Mouse (Mus musculus): ENCODE data around the gene Gramd1b. TPM values are rescaled to one million over a fixed set of nuclear protein-coding genes. Genes with fewer than 3 reads are reported as not detected.
A peak's percentile ranks its signal among the peaks of the same experiment; 100 is the strongest.

Gramd1b gene
- total and polyA plus RNA-seq, 2 experiments from 2014 or later = 18.0 to 48.6 TPM

DNA sequence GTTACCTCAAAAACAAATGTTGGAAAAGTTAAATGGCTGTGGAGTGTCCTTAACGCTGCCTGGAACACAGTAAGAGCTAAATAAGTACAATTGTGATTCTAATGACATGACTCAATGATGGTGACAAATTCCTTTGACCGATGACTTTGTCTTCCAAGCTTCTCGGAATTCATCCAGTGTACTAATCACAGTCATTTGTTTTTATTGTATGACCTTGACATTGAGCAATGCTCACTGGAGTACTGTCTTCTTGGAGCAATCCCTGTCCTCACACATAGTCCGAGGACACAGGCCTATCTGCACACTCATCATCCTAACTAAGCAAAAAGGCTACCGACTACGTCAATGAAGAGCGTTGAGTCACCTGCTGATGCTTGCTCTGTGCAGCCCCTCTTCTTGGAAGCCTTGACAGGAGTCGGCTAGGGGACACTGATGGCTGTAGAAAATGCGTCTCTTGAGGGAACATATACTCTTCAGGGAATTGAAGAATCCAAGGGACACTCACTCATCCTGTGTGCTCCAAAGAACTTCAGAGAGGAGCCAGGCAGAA lies 58.1 kb downstream of the Gramd1b start:
- Histone ChIP-seq H3K27ac (ENCODE audit: low read depth, low read length) (no peak overlapping the region), H3K4me2 (ENCODE audit: low read depth) (no peak overlapping the region), H3K36me3 (ENCODE audit: insufficient read depth) (no peaks in the 10 kb centered on the region), H3K9ac (no peak overlapping the region), H3K4me3 (ENCODE audit: low read depth, low read length) (no peak overlapping the region), H3K9me3 (ENCODE audit: low read length) (no peaks in the 10 kb centered on the region), H3K27me3 (ENCODE audit: insufficient read depth, low read length) (no peaks in the 10 kb centered on the region), H3K4me1 (ENCODE audit: insufficient read depth) (no peaks in the 10 kb centered on the region)
- ATAC-seq (no peak), DNase-seq (no peak)
- TF ChIP-seq CTCF (IDR thresholded peaks at IDR 0.05; ENCODE audit: low read depth) = no peak
- WGBS = 89% methylated on average over 9 of the region's 9 CpGs

DNA sequence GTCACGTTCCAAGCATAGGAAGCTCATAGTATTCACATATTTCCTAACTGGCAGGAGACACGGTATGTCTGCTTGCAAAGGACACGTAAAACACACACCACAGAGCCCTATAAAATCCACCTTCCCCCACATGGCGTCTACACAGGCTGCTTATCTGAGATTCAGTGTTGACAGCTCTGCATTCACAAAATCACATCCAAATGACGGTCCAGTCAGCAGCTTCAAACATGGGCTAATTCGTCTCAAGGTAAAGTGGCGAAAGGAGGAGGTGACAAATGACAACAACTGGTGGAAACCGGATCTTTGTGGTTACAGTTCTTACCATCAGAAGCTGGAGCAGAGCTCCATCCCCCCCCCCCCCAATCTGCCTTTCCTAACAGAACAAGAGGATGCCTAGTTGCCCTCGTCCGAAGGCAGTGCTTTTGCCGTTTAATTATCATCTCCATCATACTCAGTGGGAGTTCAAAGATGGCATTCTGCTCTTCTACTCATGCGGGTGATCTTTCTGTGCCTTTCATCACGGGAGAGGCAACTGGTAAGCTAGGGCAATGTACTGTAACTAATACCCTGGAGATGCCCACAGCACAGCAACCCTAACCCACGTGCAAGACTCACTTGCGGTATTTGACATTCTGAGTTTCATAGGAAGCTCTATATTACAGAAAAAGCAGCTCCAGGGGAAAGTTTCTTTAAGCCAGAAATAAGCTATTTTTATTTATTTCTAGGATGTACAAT lies 61.6 kb downstream of the Gramd1b start:
- no peaks in the 10 kb centered on the region for H3K27me3 ChIP-seq (ENCODE audit: insufficient read depth, low read length)
- no peak overlapping the region for H3K4me3 ChIP-seq (ENCODE audit: low read depth, low read length)
- no peaks in the 10 kb centered on the region for H3K36me3 ChIP-seq (ENCODE audit: insufficient read depth)
- 63% methylated on average over 15 of the region's 15 CpGs for WGBS
- H3K9ac ChIP-seq = no peak overlapping the region
- H3K4me1 ChIP-seq (ENCODE audit: insufficient read depth) = 0 out of 2 replicates have a peak, but pooled peaks cover 4% of the 10 kb centered on the region
- no peak overlapping the region for H3K4me2 ChIP-seq (ENCODE audit: low read depth)
- H3K27ac ChIP-seq (ENCODE audit: low read depth, low read length) = no peak overlapping the region
- TF ChIP-seq CTCF (IDR thresholded peaks at IDR 0.05; ENCODE audit: low read depth) = no peak
- ATAC-seq = peak; percentile 36; the same call in 1 of the 2 replicates
- no peak for DNase-seq
- H3K9me3 ChIP-seq (ENCODE audit: low read length) = no peaks in the 10 kb centered on the region

GRCm38 (mm10) chr9:40466782-40467181 lies 64.4 kb downstream of the Gramd1b start:
- 77% methylated on average over 7 of the region's 7 CpGs for WGBS
- ATAC-seq (no peak), DNase-seq (no peak)
- Histone ChIP-seq H3K27me3 (ENCODE audit: insufficient read depth, low read length) (no peaks in the 10 kb centered on the region), H3K36me3 (ENCODE audit: insufficient read depth) (no peaks in the 10 kb centered on the region), H3K27ac (ENCODE audit: low read depth, low read length) (no peak overlapping the region), H3K4me3 (ENCODE audit: low read depth, low read length) (no peak overlapping the region), H3K4me1 (ENCODE audit: insufficient read depth) (0 out of 2 replicates have a peak, but pooled peaks cover 4% of the 10 kb centered on the region), H3K4me2 (ENCODE audit: low read depth) (no peak overlapping the region), H3K9ac (no peak overlapping the region), H3K9me3 (ENCODE audit: low read length) (no peaks in the 10 kb centered on the region)
- TF ChIP-seq CTCF (IDR thresholded peaks at IDR 0.05; ENCODE audit: low read depth) = no peak

DNA sequence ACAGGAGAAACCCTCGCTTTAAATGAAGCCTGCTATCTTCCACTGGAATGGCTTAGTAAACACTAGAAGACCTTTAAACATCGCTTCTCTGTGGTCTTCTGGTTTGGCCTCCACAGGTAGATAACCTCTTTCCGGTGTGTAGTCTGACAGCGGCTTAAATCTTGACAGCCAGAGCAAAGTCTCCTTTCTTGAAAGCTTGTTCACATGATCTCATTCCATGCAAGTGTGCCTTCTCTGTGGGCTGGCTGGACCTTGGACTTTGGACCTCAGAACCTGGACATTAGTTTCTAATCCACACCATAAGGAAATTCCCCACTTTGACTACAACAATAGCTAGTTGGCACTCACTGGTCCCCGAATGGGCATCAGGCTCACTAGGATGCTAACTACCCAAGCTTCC lies 65.6 kb downstream of the Gramd1b start:
- ATAC-seq = no peak
- 91% methylated on average over 5 of the region's 5 CpGs for WGBS
- H3K36me3 ChIP-seq (ENCODE audit: insufficient read depth) = no peaks in the 10 kb centered on the region

DNA sequence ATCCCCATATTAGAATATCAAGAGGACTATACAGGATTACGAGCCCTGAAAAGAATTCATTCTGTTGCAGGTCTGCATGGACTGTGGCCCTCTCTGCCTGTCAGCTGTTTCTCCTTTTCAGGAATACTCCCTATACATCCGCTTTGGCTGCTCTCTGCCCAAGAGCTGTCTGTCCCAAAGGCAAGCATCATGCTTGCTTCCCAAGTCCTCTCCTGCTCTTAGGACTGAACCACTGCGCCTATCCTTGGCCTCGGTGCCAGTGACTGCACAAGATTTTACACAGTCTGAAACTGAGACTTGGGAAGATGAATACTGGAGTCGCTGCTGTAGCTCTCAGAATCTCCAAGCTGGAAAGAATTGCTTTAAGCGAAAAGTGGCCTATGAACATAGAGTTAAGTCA lies 68.8 kb downstream of the Gramd1b start:
- no peak for TF ChIP-seq CTCF (IDR thresholded peaks at IDR 0.05; ENCODE audit: low read depth)
- H3K27ac ChIP-seq (ENCODE audit: low read depth, low read length) = no peak overlapping the region
- no peaks in the 10 kb centered on the region for H3K27me3 ChIP-seq (ENCODE audit: insufficient read depth, low read length)
- no peaks in the 10 kb centered on the region for H3K9me3 ChIP-seq (ENCODE audit: low read length)
- H3K4me2 ChIP-seq (ENCODE audit: low read depth) = no peak overlapping the region
- H3K36me3 ChIP-seq (ENCODE audit: insufficient read depth) = no peaks in the 10 kb centered on the region
- no peak for DNase-seq
- H3K4me3 ChIP-seq (ENCODE audit: low read depth, low read length) = no peak overlapping the region
- ATAC-seq = no peak
- H3K4me1 ChIP-seq (ENCODE audit: insufficient read depth) = 0 out of 2 replicates have a peak, but pooled peaks cover 4% of the 10 kb centered on the region
- 67% methylated on average over 6 of the region's 6 CpGs for WGBS
- no peak overlapping the region for H3K9ac ChIP-seq

More for the DNA sequence above, 65.6 kb downstream of the Gramd1b start:
- Histone ChIP-seq H3K4me2 (ENCODE audit: low read depth) (no peak overlapping the region), H3K27me3 (ENCODE audit: insufficient read depth, low read length) (no peaks in the 10 kb centered on the region), H3K4me1 (ENCODE audit: insufficient read depth) (0 out of 2 replicates have a peak, but pooled peaks cover 4% of the 10 kb centered on the region), H3K27ac (ENCODE audit: low read depth, low read length) (peak overlapping the region; percentile 45; the same call in 1 of the 2 replicates), H3K9ac (no peak overlapping the region), H3K4me3 (ENCODE audit: low read depth, low read length) (no peak overlapping the region), H3K9me3 (ENCODE audit: low read length) (no peaks in the 10 kb centered on the region)
- no peak for TF ChIP-seq CTCF (IDR thresholded peaks at IDR 0.05; ENCODE audit: low read depth)
- no peak for DNase-seq

DNA sequence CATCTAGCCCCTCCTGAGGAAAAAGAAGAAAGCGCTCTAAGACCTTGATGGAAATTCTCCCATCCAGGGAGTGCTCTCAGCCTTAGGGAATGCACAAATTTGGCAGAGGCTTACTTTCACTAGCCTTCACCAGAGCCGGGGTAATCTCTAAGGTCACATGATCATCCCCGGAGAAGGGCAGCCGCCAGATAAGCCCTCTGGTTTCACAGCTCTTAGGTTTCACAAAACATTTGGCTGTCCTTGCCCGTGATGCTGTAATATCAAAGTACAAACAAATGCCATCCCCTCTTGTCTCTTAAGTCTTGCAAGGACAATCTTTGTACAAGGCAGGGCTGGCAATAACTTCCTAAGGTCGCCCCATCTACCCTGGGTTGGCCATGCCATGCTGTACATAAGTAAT lies 70.4 kb downstream of the Gramd1b start:
- no peak for DNase-seq
- Histone ChIP-seq H3K4me1 (ENCODE audit: insufficient read depth) (0 out of 2 replicates have a peak, but pooled peaks cover 4% of the 10 kb centered on the region), H3K4me3 (ENCODE audit: low read depth, low read length) (no peak overlapping the region), H3K27me3 (ENCODE audit: insufficient read depth, low read length) (no peaks in the 10 kb centered on the region), H3K27ac (ENCODE audit: low read depth, low read length) (no peak overlapping the region), H3K9ac (no peak overlapping the region), H3K36me3 (ENCODE audit: insufficient read depth) (no peaks in the 10 kb centered on the region), H3K4me2 (ENCODE audit: low read depth) (no peak overlapping the region), H3K9me3 (ENCODE audit: low read length) (no peaks in the 10 kb centered on the region)
- WGBS = 57% methylated on average over 6 of the region's 6 CpGs
- no peak for TF ChIP-seq CTCF (IDR thresholded peaks at IDR 0.05; ENCODE audit: low read depth)
- ATAC-seq = no peak

Measured in forebrain, postnatal 0 days (tissue).